Mouse (Mus musculus) embryonic stem cell, embryonic (primary cell): ENCODE results near the gene Rgma.

Source experiments
- CTCF ChIA-PET, 4 experiments: fragments of 300-600 bp in 2 of 4; fragments of 350-600 bp in 2 of 4; sonication (Branson Sonifier 250); formaldehyde crosslinking; loops; one replicate each; lab custom pipeline; 2022; ENCODE audit warnings: inconsistent platforms in 2 of 4; lab: Charles Lee
- POLR2A ChIA-PET, 4 experiments: fragments of 300-600 bp in 2 of 4; fragments of 350-600 bp in 2 of 4; sonication (Branson Sonifier 250); formaldehyde crosslinking; loops; one replicate each; lab custom pipeline; 2022; ENCODE audit warnings: antibody characterized with exemption in 4 of 4, inconsistent platforms in 1 of 4; lab: Charles Lee

Rgma gene

GRCm38 (mm10) chr7:73365511-73365910 is 9.8 kb upstream of the Rgma start:
- ChIA-PET CTCF (interaction anchor here in 1 of 4 experiments (0.6 kb wide), 1 partner anchor 1912 kb away, joined by 3 read pairs; no protein-coding TSS in a partner anchor), POLR2A (interaction anchor here in 2 of 4 experiments (0.6 to 1.1 kb wide), 3 partner anchors 9 to 34 kb away, joined by 3 to 6 read pairs (median 4); no protein-coding TSS in a partner anchor)

- POLR2A ChIA-PET, result interaction anchor here in 2 of 4 experiments (0.6 to 1.1 kb wide), 5 partner anchors 9 to 228 kb away, joined by 3 to 6 read pairs (median 3); no protein-coding TSS in a partner anchor
- CTCF ChIA-PET, result interaction anchor here in 1 of 4 experiments (0.7 kb wide), 1 partner anchor 201 kb away, joined by 6 read pairs; no protein-coding TSS in a partner anchor
These were observed 9.3 kb upstream of the Rgma start for GRCm38 (mm10) chr7:73365965-73366364.

GRCm38 (mm10) chr7:73367681-73368464 is 7.4 kb upstream of the Rgma start:
- ChIA-PET POLR2A (no interaction called here), CTCF (interaction anchor here in 1 of 4 experiments (0.7 kb wide), 1 partner anchor 207 kb away, joined by 3 read pairs; no protein-coding TSS in a partner anchor)

- CTCF ChIA-PET, result no interaction called here
These were observed 5.3 kb upstream of the Rgma start for GRCm38 (mm10) chr7:73369992-73370391.

DNA sequence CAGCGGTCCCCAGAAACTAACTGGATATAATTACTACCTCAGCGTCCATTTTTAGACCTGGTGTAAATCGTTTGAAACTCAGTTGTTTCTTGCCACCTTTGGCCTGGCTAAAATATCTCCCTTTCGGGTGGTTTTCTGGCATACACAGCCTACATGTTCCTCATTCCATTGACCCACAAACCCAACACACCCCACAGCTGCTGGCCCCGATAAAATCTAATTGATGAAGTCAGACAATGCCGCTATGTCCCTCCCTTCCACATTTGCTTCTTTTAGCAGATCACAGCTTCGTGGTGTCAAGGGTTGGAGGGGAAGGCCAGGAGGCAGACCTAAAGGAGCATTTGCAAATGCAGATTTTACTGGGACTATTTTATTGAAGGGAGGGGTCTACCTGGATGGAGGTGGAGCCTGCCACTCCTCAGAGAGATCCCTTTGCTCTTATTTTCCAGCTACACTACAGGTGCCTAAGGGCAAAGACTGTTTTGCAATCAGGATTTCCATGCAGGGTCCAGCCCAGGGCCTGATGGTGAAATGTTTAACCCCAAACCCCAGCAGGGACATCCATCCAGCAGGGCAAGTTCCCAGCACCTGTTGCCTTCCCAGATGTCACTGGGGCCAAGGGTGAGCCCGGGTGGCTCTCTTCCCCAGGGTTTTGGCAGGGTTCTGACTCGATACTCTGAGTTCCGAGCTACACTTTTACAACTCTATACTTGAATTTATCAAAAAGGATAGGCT is 3.6 kb upstream of the Rgma start:
- POLR2A ChIA-PET, result interaction anchor here in 3 of 4 experiments (0.5 to 1.9 kb wide), 9 partner anchors 10 to 944 kb away, joined by 3 to 7 read pairs (median 3); no protein-coding TSS in a partner anchor
- CTCF ChIA-PET, result interaction anchor here in 2 of 4 experiments (1.0 to 2.0 kb wide), 3 partner anchors 28 to 30 kb away, joined by 3 to 6 read pairs (median 5); no protein-coding TSS in a partner anchor

More at GRCm38 (mm10) chr7:73369992-73370391, 5.3 kb upstream of the Rgma start:
- POLR2A ChIA-PET, result interaction anchor here in 1 of 4 experiments (0.6 kb wide), 1 partner anchor 955 kb away, joined by 5 read pairs; no protein-coding TSS in a partner anchor

DNA sequence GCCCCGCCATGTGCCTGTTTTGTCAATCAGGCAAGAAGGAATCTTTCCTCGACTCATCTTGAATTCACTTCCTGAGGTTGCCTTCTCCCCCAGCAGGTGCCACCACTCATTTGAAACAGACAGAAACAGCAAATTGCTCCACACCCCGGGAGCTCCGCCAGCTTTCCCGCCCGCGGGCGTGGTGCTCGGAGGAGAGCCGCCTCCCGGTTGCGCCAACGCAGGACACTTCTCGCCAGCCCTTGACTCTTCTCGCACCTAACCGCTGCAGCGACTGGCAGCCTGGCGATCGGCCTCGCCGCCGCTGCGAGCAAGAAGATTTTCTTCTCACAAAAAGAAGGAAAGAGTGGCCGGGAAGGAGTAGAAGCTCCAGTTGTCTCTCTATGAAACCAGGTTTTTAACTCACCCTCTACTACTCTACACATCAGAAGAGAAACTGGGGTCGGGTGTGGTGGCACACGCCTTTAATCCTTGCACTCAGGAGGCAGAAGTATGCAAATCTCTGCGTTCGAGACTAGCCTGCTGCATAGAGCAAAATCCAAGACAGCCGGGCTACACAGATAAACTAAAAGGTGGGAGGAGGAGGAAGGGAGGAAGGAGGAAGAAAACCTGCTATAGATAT is 2.8 kb upstream of the Rgma start:
- CTCF ChIA-PET, result interaction anchor here in 2 of 4 experiments (1.0 to 2.0 kb wide), 3 partner anchors 27 to 29 kb away, joined by 3 to 6 read pairs (median 5); no protein-coding TSS in a partner anchor
- POLR2A ChIA-PET, result interaction anchor here in 3 of 4 experiments (0.5 to 1.9 kb wide), 12 partner anchors 9 to 945 kb away, joined by 3 to 7 read pairs (median 3); no protein-coding TSS in a partner anchor

GRCm38 (mm10) chr7:73374727-73375126 is 582 bp upstream of the Rgma start:
- ChIA-PET POLR2A (interaction anchor here (0.6 to 3.1 kb wide), 11 partner anchors 9 to 269 kb away, joined by 3 to 20 read pairs (median 5); no protein-coding TSS in a partner anchor), CTCF (interaction anchor here in 3 of 4 experiments (0.6 to 3.0 kb wide), 3 partner anchors 25 to 120 kb away, joined by 8 to 14 read pairs (median 9); no protein-coding TSS in a partner anchor)

- CTCF ChIA-PET, result interaction anchor here (0.6 to 3.0 kb wide), 12 partner anchors 14 to 985 kb away, joined by 3 to 14 read pairs (median 4); no protein-coding TSS in a partner anchor
- POLR2A ChIA-PET, result interaction anchor here in 3 of 4 experiments (0.7 to 3.1 kb wide), 9 partner anchors 14 to 636 kb away, joined by 3 to 20 read pairs (median 3); no protein-coding TSS in a partner anchor
These were observed 1.0 kb downstream of the Rgma start for GRCm38 (mm10) chr7:73376101-73377001.

- CTCF ChIA-PET, result no interaction called here
- POLR2A ChIA-PET, result interaction anchor here in 1 of 4 experiments (3.1 kb wide), 1 partner anchor 22 kb away, joined by 20 read pairs; no protein-coding TSS in a partner anchor
These were observed 2.0 kb downstream of the Rgma start for GRCm38 (mm10) chr7:73377307-73377706.

DNA sequence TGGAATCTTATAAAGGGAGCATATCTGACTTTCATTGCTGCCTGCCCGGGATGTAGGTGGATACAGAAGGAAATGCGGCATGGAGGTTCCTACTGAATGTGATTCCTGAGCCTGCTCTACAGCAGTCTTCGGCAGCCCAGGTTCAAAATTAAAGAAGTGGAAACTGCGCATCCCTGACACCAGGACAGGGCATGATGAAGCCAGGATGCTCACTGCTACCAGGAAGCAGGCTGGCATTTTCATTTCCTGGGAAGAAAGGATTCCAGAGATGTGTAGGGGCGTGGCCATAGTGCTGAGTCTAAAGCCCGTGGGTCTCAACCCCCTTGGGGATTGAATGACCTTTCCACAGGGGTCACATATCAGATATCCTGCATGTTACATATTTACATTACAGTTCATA is 2.7 kb downstream of the Rgma start:
- CTCF ChIA-PET, result interaction anchor here in 1 of 4 experiments (0.9 kb wide), 1 partner anchor 21 kb away, joined by 3 read pairs; no protein-coding TSS in a partner anchor
- POLR2A ChIA-PET, result interaction anchor here in 2 of 4 experiments (0.8 to 1.1 kb wide), 2 partner anchors 20 to 22 kb away, joined by 3 read pairs; no protein-coding TSS in a partner anchor

DNA sequence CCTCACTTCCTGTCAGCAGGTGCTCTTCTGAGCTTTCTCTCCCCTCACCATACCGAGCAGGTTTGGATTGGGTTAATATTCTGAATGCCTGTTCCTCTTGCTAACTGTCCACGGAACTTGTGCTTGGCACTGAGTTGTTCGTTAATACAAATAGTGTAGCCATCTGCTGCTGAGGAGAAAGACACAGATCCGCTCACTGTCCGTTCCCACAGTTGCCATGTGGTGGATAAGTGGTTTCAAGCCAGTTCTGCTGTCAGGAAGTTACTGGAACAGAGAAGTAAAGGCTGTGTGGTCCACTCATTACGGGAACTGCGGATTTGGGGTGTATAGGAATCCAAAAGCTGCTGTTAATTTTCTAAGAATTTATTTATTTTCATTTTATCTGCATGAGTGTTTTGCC is 7.5 kb downstream of the Rgma start:
- CTCF ChIA-PET, result no interaction called here
- POLR2A ChIA-PET, result interaction anchor here in 3 of 4 experiments (0.6 to 4.5 kb wide), 5 partner anchors 8 to 244 kb away, joined by 3 to 24 read pairs (median 3); no protein-coding TSS in a partner anchor

DNA sequence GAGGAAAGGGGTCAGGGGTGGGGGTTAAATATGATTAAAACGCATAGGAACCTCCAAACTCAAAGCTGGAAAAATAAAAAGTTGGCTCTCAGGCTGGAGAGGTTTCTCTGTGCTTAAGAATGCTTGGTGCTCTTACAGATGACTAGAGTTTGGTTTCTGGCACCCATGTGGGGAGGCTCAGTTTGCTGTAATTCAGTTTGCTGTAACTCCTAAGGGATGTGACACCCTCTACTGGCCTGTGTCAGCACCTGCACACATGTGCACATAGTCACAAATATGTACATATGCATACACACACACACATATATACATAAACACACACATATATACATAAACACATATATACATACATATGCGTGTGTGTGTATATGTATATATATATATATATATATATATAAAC is 13.6 kb downstream of the Rgma start:
- POLR2A ChIA-PET, result interaction anchor here (0.7 to 7.7 kb wide), 11 partner anchors 8 to 129 kb away, joined by 3 to 168 read pairs (median 10); partner anchors contain the start of gene Rgma (in 1 of the 4)
- CTCF ChIA-PET, result interaction anchor here (0.8 to 3.3 kb wide), 5 partner anchors 11 to 989 kb away, joined by 3 to 21 read pairs (median 5); no protein-coding TSS in a partner anchor

DNA sequence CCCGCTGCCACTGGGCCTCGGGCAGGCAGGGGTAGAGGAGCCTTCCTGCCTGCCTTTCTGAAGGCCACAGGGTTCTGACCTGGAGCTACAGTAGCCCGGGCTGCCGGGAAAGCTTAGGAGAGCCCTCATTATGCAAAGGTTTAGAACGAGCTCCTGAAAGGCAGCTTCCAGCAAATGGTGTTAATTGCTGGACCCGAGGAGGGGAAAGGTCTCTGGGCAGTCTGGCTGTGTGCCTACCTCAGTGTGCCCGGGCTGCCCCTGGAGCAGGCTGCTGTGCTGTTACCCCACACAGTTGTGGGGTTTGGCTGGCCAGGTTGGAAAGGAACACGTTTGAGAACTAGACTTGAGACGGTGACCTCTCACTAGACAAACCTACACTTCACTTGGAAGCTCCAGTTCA is 14.1 kb downstream of the Rgma start:
- POLR2A ChIA-PET, result interaction anchor here (0.7 to 7.7 kb wide), 27 partner anchors 8 to 1083 kb away, joined by 3 to 168 read pairs (median 5); partner anchors contain the start of genes Mctp2 (in 1 of the 4) and Rgma (in 1 of the 4)
- CTCF ChIA-PET, result interaction anchor here (0.7 to 3.3 kb wide), 10 partner anchors 10 to 989 kb away, joined by 3 to 33 read pairs (median 6); no protein-coding TSS in a partner anchor

DNA sequence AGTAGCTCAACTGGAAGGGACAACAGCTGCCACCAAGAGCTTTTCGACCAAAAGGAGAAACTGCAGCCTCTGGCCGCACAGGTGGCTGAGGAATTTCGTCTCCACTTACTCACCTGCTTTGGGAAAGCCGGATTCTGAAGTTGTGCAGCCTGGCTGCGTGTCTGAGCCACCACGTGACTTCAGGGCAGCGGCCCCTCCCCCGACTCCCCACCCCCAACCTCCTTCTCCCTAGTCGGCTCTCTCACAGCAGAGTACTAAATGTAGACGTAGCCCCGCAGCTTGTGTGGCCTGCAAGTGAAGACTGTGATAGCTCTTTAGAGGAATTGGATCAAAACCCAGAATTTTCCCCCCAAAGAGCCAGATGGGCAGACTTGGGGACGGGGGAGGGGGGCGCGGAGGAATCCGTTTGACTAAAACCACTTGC is 14.6 kb downstream of the Rgma start:
- ChIA-PET POLR2A (interaction anchor here (0.6 to 7.7 kb wide), 37 partner anchors 9 to 1578 kb away, joined by 3 to 168 read pairs (median 5); partner anchors contain the start of genes Mctp2 (in 1 of the 4) and Rgma (in 1 of the 4)), CTCF (interaction anchor here (0.7 to 3.3 kb wide), 10 partner anchors 10 to 531 kb away, joined by 3 to 33 read pairs (median 6); no protein-coding TSS in a partner anchor)

DNA sequence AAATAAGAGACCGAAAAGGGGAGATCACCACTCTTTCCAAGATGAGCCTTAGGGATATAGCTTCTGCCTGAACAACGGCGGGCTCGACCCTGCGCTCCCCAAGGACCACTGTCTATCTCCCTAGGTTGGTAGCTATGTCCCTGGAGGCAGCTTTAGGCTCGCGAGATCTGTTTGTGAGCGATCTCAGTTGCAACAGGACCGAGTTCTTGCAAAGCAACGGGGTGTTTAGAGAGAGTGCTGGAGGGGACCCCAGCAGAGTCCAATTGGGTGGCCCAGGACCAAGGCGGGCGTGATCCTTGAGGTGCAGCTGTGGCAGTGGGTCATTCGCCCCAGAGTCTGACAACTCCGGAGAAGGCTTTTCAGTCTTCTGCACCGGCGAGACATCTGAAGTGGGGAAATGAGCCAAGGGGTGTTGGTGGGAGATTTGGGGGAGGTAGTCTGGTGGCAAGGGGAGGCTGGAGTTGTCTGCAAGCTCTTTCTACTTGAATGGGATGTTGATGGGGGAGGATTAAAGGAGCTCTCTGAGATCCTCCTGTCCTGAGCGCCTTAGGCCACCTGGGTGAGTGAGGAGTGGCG is 15.2 kb downstream of the Rgma start:
- POLR2A ChIA-PET, result interaction anchor here (0.6 to 7.7 kb wide), 44 partner anchors 9 to 1577 kb away, joined by 3 to 168 read pairs (median 5); partner anchors contain the start of gene Rgma (in 1 of the 4)
- CTCF ChIA-PET, result interaction anchor here (1.0 to 3.3 kb wide), 9 partner anchors 9 to 238 kb away, joined by 3 to 33 read pairs (median 6); no protein-coding TSS in a partner anchor
